Mouse (Mus musculus): ENCODE measurements at regions not wholly inside any gene's neighbourhood (a gene's known extent, or its start where the extent isn't known, plus 50 kb on each side); places are given as distances from the start of the nearest gene placed in this dataset.

- TF ChIP-seq CTCF (IDR thresholded peaks at IDR 0.05; ENCODE audit: borderline replicate concordance, extremely low read depth, insufficient read depth, insufficient read length) (no peak), POLR2A (IDR thresholded peaks at IDR 0.05; ENCODE audit: borderline replicate concordance, extremely low read depth, insufficient read depth, insufficient read length, poor library complexity, severe bottlenecking) (no peak)
These were observed 165.3 kb downstream of the B3glct start for GRCm38 (mm10) chr5:149843310-149843709.

Measured in brain, embryonic 14.5 days (tissue).